Mouse (Mus musculus) midbrain, postnatal 0 days (tissue): Measurements from ENCODE around the gene Tgfbrap1. TPM values are rescaled to one million over a fixed set of nuclear protein-coding genes. Genes with fewer than 3 reads are reported as not detected.

Source experiments
- ATAC-seq: fragments of 200-750 bp; cut with Nextera tagmentation; 2 replicates; pipeline ENCODE4 v1.8.0; 2017; ENCODE audit warnings: moderate number of reproducible peaks, mild to moderate bottlenecking, moderate TSS enrichment, moderate library complexity; ENCODE audit not compliant: low FRiP score
- DNase-seq: peaks from one replicate; pipeline ENCODE4 v3.0.0-alpha.2; 2015; ENCODE audit warnings: low spot score
- H3K27ac ChIP-seq: fragments of 300-500 bp; sonication (generic); 2 replicates; pipeline ENCODE4 v1.5.1; 2014; ENCODE audit warnings: low read depth, mild to moderate bottlenecking, low read length, mixed read lengths
- H3K27me3 ChIP-seq: fragments of 300-500 bp; sonication (generic); 2 replicates; pipeline ENCODE4 v1.6.1; 2014; ENCODE audit warnings: low read length, control low read depth, mixed read lengths; ENCODE audit not compliant: insufficient read depth
- H3K36me3 ChIP-seq: fragments of 300-500 bp; sonication (generic); 2 replicates; pipeline ENCODE4 v1.6.1; 2014; ENCODE audit warnings: low read length, control low read depth, mixed read lengths; ENCODE audit not compliant: insufficient read depth
- H3K4me1 ChIP-seq: fragments of 300-500 bp; sonication (generic); 2 replicates; pipeline ENCODE4 v1.6.1; 2014; ENCODE audit warnings: mild to moderate bottlenecking, control low read depth, antibody characterized with exemption, low read length, mixed read lengths; ENCODE audit not compliant: insufficient read depth
- H3K4me2 ChIP-seq: fragments of 300-500 bp; sonication (generic); 2 replicates; pipeline ENCODE4 v1.6.1; 2014; ENCODE audit warnings: low read depth, mild to moderate bottlenecking, low read length, mixed read lengths; ENCODE audit not compliant: poor library complexity, severe bottlenecking
- H3K4me3 ChIP-seq: fragments of 300-500 bp; sonication (generic); 2 replicates; pipeline ENCODE4 v1.5.1; 2014; ENCODE audit warnings: low read depth, mild to moderate bottlenecking, low read length, moderate library complexity
- H3K9ac ChIP-seq: fragments of 300-500 bp; sonication (generic); replicated peaks from 2 replicates; pipeline ENCODE4 v1.6.1; 2014; ENCODE audit warnings: mild to moderate bottlenecking, low read length, moderate library complexity, mixed read lengths; ENCODE audit not compliant: poor library complexity, severe bottlenecking
- H3K9me3 ChIP-seq: fragments of 300-500 bp; sonication (generic); 2 replicates; pipeline ENCODE4 v1.6.1; 2016; ENCODE audit warnings: low read length, control low read depth
- CTCF ChIP-seq: IDR thresholded peaks from 2 replicates; pipeline ENCODE4 v1.5.1; 2016; ENCODE audit warnings: antibody characterized with exemption, mild to moderate bottlenecking
- WGBS: fragments of 180-500 bp; shearing (Covaris S2); extraction: QIAGEN DNeasy Blood & Tissue Kit; methylation state at CpG from one replicate; pipeline ENCODE4 v1.1.7; 2014; 5-methylcytosine and 5-hydroxymethylcytosine counted together
- polyA plus RNA-seq: library from polyadenylated mRNA; unstranded; fragments of >200 nt; fragmentation: Nextera tagmentation; extraction: Ambion mirVana; gene quantifications from 2 replicates; pipeline ENCODE4 v1.2.1, GENCODE M21; 2015
- total RNA-seq: library from RNA; depleted of rRNA; stranded (reverse); fragments of >200 nt; gene quantifications from 2 replicates; pipeline ENCODE4 v1.2.3, GENCODE M21; 2014; rRNA removed

Gene Tgfbrap1
- total RNA-seq (45.6 and 47.2 TPM in 2 replicates), polyA plus RNA-seq (15.7 and 16.9 TPM in 2 replicates)

DNA sequence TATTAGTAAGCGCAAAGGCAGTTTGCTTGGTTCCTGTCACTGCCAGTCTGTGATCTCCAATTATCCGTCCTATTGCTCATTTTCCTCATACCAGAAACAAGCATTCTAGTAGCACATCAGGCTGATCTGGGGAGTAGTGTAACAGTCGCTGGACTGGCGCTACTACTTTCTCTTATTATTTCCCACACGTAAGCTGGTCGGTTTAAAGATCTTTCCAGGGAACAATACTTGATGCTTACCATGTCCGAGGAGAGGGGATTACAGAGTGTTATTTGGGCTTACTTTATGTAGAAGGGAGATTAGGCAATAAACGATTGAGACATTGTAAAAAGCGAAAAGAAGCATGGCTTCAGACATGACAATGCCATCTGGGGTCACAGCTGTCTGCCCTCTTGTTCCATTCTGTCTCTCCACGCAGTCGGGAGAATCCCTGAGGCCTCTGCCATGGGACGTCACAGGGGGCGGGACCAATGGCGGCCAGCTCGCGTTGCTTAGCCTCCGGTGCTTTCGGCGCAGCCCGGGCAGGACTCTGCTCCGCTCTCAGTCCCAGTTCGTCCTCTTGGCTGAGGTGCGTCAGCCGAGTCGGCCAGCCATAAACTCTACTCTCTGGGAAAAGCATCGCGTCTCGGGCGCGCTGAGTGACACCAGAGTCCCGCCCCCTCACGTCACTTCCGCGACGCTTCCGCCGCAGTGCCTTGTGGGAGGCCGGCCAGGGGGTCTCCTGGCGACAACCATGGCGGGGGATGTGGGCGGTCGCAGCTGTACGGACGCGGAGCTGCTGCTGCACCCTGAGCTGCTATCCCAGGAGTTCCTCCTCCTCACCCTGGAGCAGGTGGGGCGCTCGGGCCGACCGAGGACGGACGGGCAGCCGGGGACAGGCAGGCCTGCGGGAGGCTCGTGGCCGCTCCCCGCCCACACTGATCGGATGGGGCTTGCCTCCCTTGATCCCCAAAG is at the start of gene Tgfbrap1, which contains the start of gene AI597479:
Tgfbrap1 (minus strand) TSS at position 607 of the 954 bp plus-strand sequence.
AI597479 (plus strand) TSS at position 680 of the 954 bp plus-strand sequence.
- DNase-seq (peak; percentile 96), ATAC-seq (peak; percentile 97)
- no peaks in the 10 kb centered on the region for H3K9me3 ChIP-seq
- no peaks in the 10 kb centered on the region for H3K27me3 ChIP-seq
- no peaks in the 10 kb centered on the region for H3K36me3 ChIP-seq
- H3K4me3 ChIP-seq: peak within 1 kb of the TSS; percentile 95
- H3K9ac ChIP-seq: peak within 1 kb of the TSS; percentile 97
- H3K27ac ChIP-seq: peak within 1 kb of the TSS; percentile 98
- TF ChIP-seq CTCF: no peak
- H3K4me1 ChIP-seq: peaks cover 8% of the 10 kb centered on the region; the same call in 1 of the 2 replicates
- 1% methylated on average over 57 of the region's 57 CpGs for WGBS
- peak within 1 kb of the TSS; percentile 78 for H3K4me2 ChIP-seq

DNA sequence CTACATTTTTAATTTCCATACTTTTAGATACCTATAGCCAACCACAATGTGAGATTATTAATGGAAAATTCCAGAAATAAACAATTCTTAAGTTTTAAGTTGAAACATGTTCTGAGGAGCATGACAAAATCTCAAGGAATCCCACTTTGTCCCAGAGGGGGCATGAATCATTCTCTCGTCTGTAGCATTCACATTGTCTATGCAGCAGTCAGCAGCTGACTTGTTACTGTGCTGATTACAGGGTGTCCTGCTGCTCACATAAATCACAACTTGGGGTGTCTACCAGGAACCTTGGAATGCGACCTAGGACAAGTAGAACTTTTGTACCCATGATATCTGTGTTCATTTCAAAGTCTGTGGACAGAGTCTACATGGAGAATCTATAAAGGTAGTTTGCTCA is 49.0 kb upstream of the Tgfbrap1 start:
- no peak overlapping the region for H3K27ac ChIP-seq
- no peak for TF ChIP-seq CTCF
- H3K9me3 ChIP-seq: no peaks in the 10 kb centered on the region
- H3K27me3 ChIP-seq: no peaks in the 10 kb centered on the region
- H3K4me2 ChIP-seq: no peak overlapping the region
- no peak overlapping the region for H3K4me3 ChIP-seq
- peaks cover 6% of the 10 kb centered on the region; the same call in 1 of the 2 replicates for H3K36me3 ChIP-seq
- no peaks in the 10 kb centered on the region for H3K4me1 ChIP-seq
- 76% methylated on average over 2 of the region's 2 CpGs for WGBS
- no peak for ATAC-seq
- H3K9ac ChIP-seq: no peak overlapping the region
- DNase-seq: no peak

DNA sequence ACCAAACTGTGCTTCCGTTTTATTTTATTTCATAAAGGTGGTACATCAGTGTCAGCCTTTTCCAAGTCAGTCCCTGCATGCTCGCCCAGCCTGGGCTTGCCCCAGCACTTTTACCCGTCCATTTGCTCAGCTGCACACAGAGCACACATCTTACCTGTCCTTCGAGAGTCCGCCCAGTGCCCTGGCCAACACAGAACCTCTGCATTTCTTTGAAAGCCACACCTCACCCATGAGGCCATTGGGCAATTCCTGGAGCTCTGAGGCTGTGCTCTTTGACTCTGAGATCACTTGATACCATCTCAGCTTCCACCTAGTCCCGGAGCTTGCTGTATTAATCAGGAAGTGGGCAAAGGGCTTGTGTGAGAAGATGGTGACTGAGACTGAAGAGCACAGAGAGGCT is 47.0 kb upstream of the Tgfbrap1 start:
- TF ChIP-seq CTCF: no peak
- ATAC-seq (no peak), DNase-seq (no peak)
- Histone ChIP-seq H3K36me3 (peaks cover 3% of the 10 kb centered on the region; the same call in 1 of the 2 replicates), H3K4me3 (no peak overlapping the region), H3K4me2 (no peak overlapping the region), H3K9me3 (no peaks in the 10 kb centered on the region), H3K27me3 (no peaks in the 10 kb centered on the region), H3K9ac (no peak overlapping the region), H3K27ac (no peak overlapping the region), H3K4me1 (no peaks in the 10 kb centered on the region)
- WGBS: 87% methylated on average over 6 of the region's 6 CpGs

DNA sequence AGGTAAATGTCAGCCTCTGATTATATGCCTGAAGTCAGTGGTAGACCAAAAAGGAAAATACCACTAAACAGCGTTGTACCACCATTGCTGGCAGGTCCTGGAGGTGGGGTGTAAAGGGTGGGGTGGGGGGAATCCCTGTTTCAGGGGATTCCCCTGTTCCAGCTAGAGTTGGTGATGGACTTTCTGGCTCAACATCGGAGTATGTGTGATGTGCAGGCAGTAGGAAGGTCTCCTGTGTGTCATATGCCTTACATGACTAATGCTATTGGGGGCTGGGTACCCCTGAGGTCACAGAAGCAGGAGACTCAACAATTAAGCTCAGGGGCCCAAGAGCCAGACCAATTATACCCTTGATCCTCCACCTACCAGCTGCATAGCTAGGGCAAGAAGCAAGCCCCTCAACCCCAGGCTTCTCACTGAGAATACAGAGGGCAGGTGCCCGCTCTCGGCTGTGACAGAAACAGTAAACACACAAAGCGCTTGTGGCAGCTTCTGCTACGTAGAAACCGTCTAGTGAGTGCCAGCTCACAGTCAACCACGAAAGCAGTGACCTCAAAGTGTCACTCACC is 46.0 kb upstream of the Tgfbrap1 start:
- DNase-seq: no peak
- ATAC-seq: no peak
- no peak for TF ChIP-seq CTCF
- Histone ChIP-seq H3K4me2 (no peak overlapping the region), H3K9ac (no peak overlapping the region), H3K27ac (no peak overlapping the region), H3K27me3 (no peaks in the 10 kb centered on the region), H3K4me3 (no peak overlapping the region), H3K9me3 (no peaks in the 10 kb centered on the region), H3K36me3 (peaks cover 3% of the 10 kb centered on the region; the same call in 1 of the 2 replicates), H3K4me1 (no peaks in the 10 kb centered on the region)
- WGBS: 89% methylated on average over 8 of the region's 8 CpGs

DNA sequence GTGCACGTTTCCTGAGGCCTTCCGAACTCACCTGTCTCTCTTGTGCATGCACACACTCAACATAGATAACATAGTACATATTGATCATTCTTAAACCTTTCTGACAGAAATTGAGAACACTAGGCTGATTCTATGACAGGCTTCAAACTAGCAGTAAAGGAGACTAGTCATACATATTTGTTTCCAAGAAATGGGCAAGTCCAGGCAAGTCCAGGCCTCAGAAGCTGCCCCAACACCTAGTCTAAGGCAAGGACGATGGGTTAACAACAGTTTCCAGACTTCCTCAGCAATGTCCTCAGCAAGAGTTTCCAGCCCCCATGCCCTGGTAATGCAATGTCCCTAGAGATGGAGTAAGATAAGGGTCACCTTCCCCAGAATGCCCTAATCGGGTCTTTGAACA is 45.4 kb upstream of the Tgfbrap1 start:
- Histone ChIP-seq H3K27ac (no peak overlapping the region), H3K9me3 (no peaks in the 10 kb centered on the region)
- WGBS: 90% methylated on average over 4 of the region's 4 CpGs

More for the DNA sequence above, 45.4 kb upstream of the Tgfbrap1 start:
- DNase-seq (no peak), ATAC-seq (no peak)
- TF ChIP-seq CTCF: no peak
- no peaks in the 10 kb centered on the region for H3K27me3 ChIP-seq
- peaks cover 3% of the 10 kb centered on the region; the same call in 1 of the 2 replicates for H3K36me3 ChIP-seq
- no peak overlapping the region for H3K9ac ChIP-seq
- H3K4me3 ChIP-seq: no peak overlapping the region
- H3K4me2 ChIP-seq: no peak overlapping the region
- H3K4me1 ChIP-seq: no peaks in the 10 kb centered on the region
